In the genomic region with DNA sequence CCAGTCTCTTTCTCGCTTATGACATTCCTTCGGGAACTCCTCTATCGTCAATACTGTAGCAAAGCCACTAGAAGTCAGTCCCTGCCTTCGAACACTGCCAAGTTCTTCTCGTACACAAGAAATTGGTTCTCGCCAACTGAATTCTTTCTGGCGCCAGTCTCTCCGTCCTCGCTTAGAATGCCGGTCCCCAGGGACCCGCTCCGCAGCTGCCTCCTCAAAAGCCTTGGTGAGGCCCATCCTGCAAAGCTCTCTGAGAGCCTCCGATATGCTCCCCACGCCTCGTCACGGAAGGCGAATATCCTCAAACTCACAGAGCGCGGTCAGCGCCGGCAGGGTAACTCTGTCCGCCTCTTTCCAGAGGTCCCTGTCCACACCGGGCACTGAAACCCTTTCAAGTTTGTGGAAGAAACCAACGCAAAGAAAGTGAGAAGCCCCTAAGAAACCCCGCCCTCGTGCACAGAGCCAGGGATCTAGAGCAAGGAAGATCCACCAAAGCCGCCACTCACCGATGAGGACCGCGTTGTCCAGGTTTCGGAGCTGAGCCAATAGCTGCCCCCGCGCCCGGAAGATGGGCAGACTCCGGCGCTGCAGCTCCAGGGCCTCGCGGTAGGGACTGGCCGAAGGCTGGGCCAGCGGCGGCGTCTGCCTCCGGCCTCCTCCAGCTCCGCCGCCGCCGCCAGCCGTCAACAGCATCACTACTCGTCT, we compare ENCODE assay signal across 8 mouse cellular contexts. TPM values are rescaled to one million over a fixed set of nuclear protein-coding genes. Genes with fewer than 3 reads are reported as not detected.
DNase-seq lines count a peak whose midpoint lies in the region; ATAC-seq and TF ChIP-seq lines count a peak whose summit lies in the region.

No protein-coding gene starts in this region.

- H3K27me3 ChIP-seq in kidney, postnatal 0 days (ENCODE audit: insufficient read depth, low read length): no peaks in the 10 kb centered on the region
- no peaks in the 10 kb centered on the region for H3K27me3 ChIP-seq in Patski
- H3K27me3 ChIP-seq in erythroblast, embryonic 14.5 days (ENCODE audit: control insufficient read depth): no peaks in the 10 kb centered on the region
- no peaks in the 10 kb centered on the region for H3K27me3 ChIP-seq in intestine, postnatal 0 days (replicated peaks; ENCODE audit: control insufficient read depth, insufficient read depth, low read length)
- H3K27me3 ChIP-seq in midbrain, embryonic 13.5 days: no peaks in the 10 kb centered on the region

- H3K36me3 ChIP-seq in kidney, postnatal 0 days (ENCODE audit: insufficient read depth, low read length): peaks cover 18% of the 10 kb centered on the region
- H3K36me3 ChIP-seq in erythroblast, embryonic 14.5 days (ENCODE audit: control insufficient read depth): peaks cover 36% of the 10 kb centered on the region
- H3K36me3 ChIP-seq in intestine, postnatal 0 days (ENCODE audit: control insufficient read depth, insufficient read depth): peaks cover 13% of the 10 kb centered on the region; the same call in 1 of the 2 replicates
- peaks cover 19% of the 10 kb centered on the region for H3K36me3 ChIP-seq in midbrain, embryonic 13.5 days

- POLR2A ChIA-PET in Patski (lab: Charles Lee): interaction anchor here (1.4 to 1.5 kb wide), 2 partner anchors 15 to 22 kb away, joined by 3 to 5 read pairs; no protein-coding TSS in a partner anchor

- peak overlapping the region; percentile 75 for H3K4me2 ChIP-seq in kidney, postnatal 0 days (ENCODE audit: low read length)
- peak overlapping the region; percentile 84 for H3K4me2 ChIP-seq in intestine, postnatal 0 days (replicated peaks; ENCODE audit: low read depth)
- peak overlapping the region; percentile 86 for H3K4me2 ChIP-seq in midbrain, embryonic 13.5 days (replicated peaks)

- H3K4me1 ChIP-seq in kidney, postnatal 0 days (replicated peaks; ENCODE audit: insufficient read depth, low read length): 0 out of 2 replicates have a peak, but pooled peaks cover 5% of the 10 kb centered on the region
- H3K4me1 ChIP-seq in erythroblast, embryonic 14.5 days (ENCODE audit: control insufficient read depth): peaks cover 29% of the 10 kb centered on the region
- peaks cover 6% of the 10 kb centered on the region for H3K4me1 ChIP-seq in intestine, postnatal 0 days (replicated peaks; ENCODE audit: control insufficient read depth, insufficient read depth, low read length)
- H3K4me1 ChIP-seq in midbrain, embryonic 13.5 days (replicated peaks): peaks cover 25% of the 10 kb centered on the region

- peak overlapping the region; percentile 76 for H3K27ac ChIP-seq in kidney, postnatal 0 days
- H3K27ac ChIP-seq in intestine, postnatal 0 days (ENCODE audit: low read depth, low read length): peak overlapping the region; percentile 50
- H3K27ac ChIP-seq in midbrain, embryonic 13.5 days: peak overlapping the region; percentile 82

- H3K9ac ChIP-seq in kidney, postnatal 0 days (ENCODE audit: low read depth, low read length): peak overlapping the region; percentile 71
- peak overlapping the region; percentile 62 for H3K9ac ChIP-seq in intestine, postnatal 0 days (ENCODE audit: low read depth, low read length)
- H3K9ac ChIP-seq in midbrain, embryonic 13.5 days (replicated peaks): peak overlapping the region; percentile 81

- peak; percentile 79 for ATAC-seq in kidney, postnatal 0 days (replicated peaks; ENCODE audit: low FRiP score, low read depth)
- ATAC-seq in Patski: peak; percentile 77
- ATAC-seq in intestine, postnatal 0 days: peak; percentile 65
- peak; percentile 92 for ATAC-seq in midbrain, embryonic 13.5 days

- CTCF ChIA-PET in Patski (lab: Charles Lee): interaction anchor here (0.9 kb wide), 1 partner anchor 226 kb away, joined by 3 read pairs; no protein-coding TSS in a partner anchor

- WGBS in kidney, postnatal 0 days: under 1% methylated on average over 49 of the region's 49 CpGs
- under 1% methylated on average over 49 of the region's 49 CpGs for WGBS in intestine, postnatal 0 days
- under 1% methylated on average over 49 of the region's 49 CpGs for WGBS in midbrain, embryonic 13.5 days

- peak overlapping the region; percentile 93 for H3K4me3 ChIP-seq in kidney, postnatal 0 days (replicated peaks; ENCODE audit: low read depth, low read length)
- H3K4me3 ChIP-seq in erythroblast, embryonic 14.5 days (replicated peaks): peak overlapping the region; percentile 90
- H3K4me3 ChIP-seq in intestine, postnatal 0 days (ENCODE audit: low read depth, low read length): peak overlapping the region; percentile 89
- peak overlapping the region; percentile 94 for H3K4me3 ChIP-seq in midbrain, embryonic 13.5 days (replicated peaks)

- peak; percentile 49 for DNase-seq in kidney, postnatal 0 days (ENCODE audit: low spot score)
- DNase-seq in kidney, postnatal 4 days: no peak
- peak; percentile 7 for DNase-seq in Patski (ENCODE audit: low read depth, low spot score)
- DNase-seq in cerebellum, postnatal 14 days: no peak
- DNase-seq in thymus, postnatal 25 days: no peak

- in situ Hi-C loops in Patski (cut with MboI; ENCODE audit: low pct_unique_long_range_greater_than_20kb): loop anchor here (25.0 kb wide), 1 partner anchor 1034 kb away; the partner anchor contains the start of genes Aipl1 and Pimreg

- no peak for TF ChIP-seq CTCF in kidney, postnatal 0 days (IDR thresholded peaks at IDR 0.05; ENCODE audit: low read depth)
- TF ChIP-seq CTCF in Patski (IDR thresholded peaks at IDR 0.05): no peak
- no peak for TF ChIP-seq CTCF in intestine, postnatal 0 days (IDR thresholded peaks at IDR 0.05; ENCODE audit: low read depth)

- H3K9me3 ChIP-seq in kidney, postnatal 0 days (replicated peaks; ENCODE audit: low read length): no peaks in the 10 kb centered on the region
- no peaks in the 10 kb centered on the region for H3K9me3 ChIP-seq in erythroblast, embryonic 14.5 days (ENCODE audit: control insufficient read depth, low read length)
- no peaks in the 10 kb centered on the region for H3K9me3 ChIP-seq in intestine, postnatal 0 days (ENCODE audit: control insufficient read depth)
- no peaks in the 10 kb centered on the region for H3K9me3 ChIP-seq in midbrain, embryonic 13.5 days

RNA-seq across cellular contexts. Expression of gene Dhx33, which starts 0.5 kb away (rescaled TPM):
- polyA plus RNA-seq in kidney, postnatal 0 days (2015; fragmentation: Nextera tagmentation; extraction: Ambion mirVana): 12.1 and 12.4 TPM in 2 replicates
- 20.9 TPM for polyA plus RNA-seq in Patski (2021)
- polyA plus RNA-seq in erythroblast, embryonic 14.5 days (2012): 0.11 and 0.27 TPM in 2 replicates
- polyA plus RNA-seq in intestine, postnatal 0 days (2015; fragmentation: Nextera tagmentation; extraction: Ambion mirVana): 3.5 and 3.6 TPM in 2 replicates
- polyA plus RNA-seq in midbrain, embryonic 13.5 days (2015; fragmentation: Nextera tagmentation; extraction: Ambion mirVana): 13.8 and 15.8 TPM in 2 replicates

RNA-seq across cellular contexts. Expression of gene Mis12, which starts 15.6 kb away (rescaled TPM):
- 17.9 and 23.4 TPM in 2 replicates for polyA plus RNA-seq in kidney, postnatal 0 days (2015; fragmentation: Nextera tagmentation; extraction: Ambion mirVana)
- 30.3 TPM for polyA plus RNA-seq in Patski (2021)
- polyA plus RNA-seq in erythroblast, embryonic 14.5 days (2012): 0.35 and 0.60 TPM in 2 replicates
- polyA plus RNA-seq in intestine, postnatal 0 days (2015; fragmentation: Nextera tagmentation; extraction: Ambion mirVana): 10.3 and 11.2 TPM in 2 replicates
- polyA plus RNA-seq in midbrain, embryonic 13.5 days (2015; fragmentation: Nextera tagmentation; extraction: Ambion mirVana): 42.3 and 46.1 TPM in 2 replicates

RNA-seq across cellular contexts. Expression of gene Derl2, which starts 15.9 kb away (rescaled TPM):
- 55.7 and 59.9 TPM in 2 replicates for polyA plus RNA-seq in kidney, postnatal 0 days (2015; fragmentation: Nextera tagmentation; extraction: Ambion mirVana)
- polyA plus RNA-seq in Patski (2021): 35.1 TPM
- polyA plus RNA-seq in erythroblast, embryonic 14.5 days (2012): 1.4 and 3.1 TPM in 2 replicates
- polyA plus RNA-seq in intestine, postnatal 0 days (2015; fragmentation: Nextera tagmentation; extraction: Ambion mirVana): 76.0 and 77.4 TPM in 2 replicates
- 36.2 and 37.9 TPM in 2 replicates for polyA plus RNA-seq in midbrain, embryonic 13.5 days (2015; fragmentation: Nextera tagmentation; extraction: Ambion mirVana)

RNA-seq across cellular contexts. Expression of gene C1qbp, which starts 20.9 kb away (rescaled TPM):
- 292 and 309 TPM in 2 replicates for polyA plus RNA-seq in kidney, postnatal 0 days (2015; fragmentation: Nextera tagmentation; extraction: Ambion mirVana)
- 248 TPM for polyA plus RNA-seq in Patski (2021)
- polyA plus RNA-seq in erythroblast, embryonic 14.5 days (2012): 16.1 and 18.2 TPM in 2 replicates
- 137 and 145 TPM in 2 replicates for polyA plus RNA-seq in intestine, postnatal 0 days (2015; fragmentation: Nextera tagmentation; extraction: Ambion mirVana)
- polyA plus RNA-seq in midbrain, embryonic 13.5 days (2015; fragmentation: Nextera tagmentation; extraction: Ambion mirVana): 192 and 194 TPM in 2 replicates

RNA-seq across cellular contexts. Expression of gene 6330403K07Rik, which starts 29.6 kb away (rescaled TPM):
- polyA plus RNA-seq in kidney, postnatal 0 days (2015; fragmentation: Nextera tagmentation; extraction: Ambion mirVana): 32.5 and 36.5 TPM in 2 replicates
- 0.41 TPM for polyA plus RNA-seq in Patski (2021)
- 0.02 TPM in 1 of 2 replicates, not detected in the other for polyA plus RNA-seq in erythroblast, embryonic 14.5 days (2012)
- 17.6 and 20.4 TPM in 2 replicates for polyA plus RNA-seq in intestine, postnatal 0 days (2015; fragmentation: Nextera tagmentation; extraction: Ambion mirVana)
- 607 and 620 TPM in 2 replicates for polyA plus RNA-seq in midbrain, embryonic 13.5 days (2015; fragmentation: Nextera tagmentation; extraction: Ambion mirVana)

Comparison
In these comparisons a context has a peak if more than half of its experiments do, and no peak if none do; other contexts are left out.
1. DNase-seq: peak in kidney, postnatal 0 days (single experiment) and Patski (single experiment); none in kidney, postnatal 4 days (0 of 2), cerebellum, postnatal 14 days (0 of 2) and thymus, postnatal 25 days (single experiment).
2. Peak in every context shown above with its lines, with median percentiles within 50 percentile points of each other: ATAC-seq, H3K27ac ChIP-seq, H3K4me2 ChIP-seq, H3K4me3 ChIP-seq and H3K9ac ChIP-seq.